Mouse (Mus musculus): ENCODE measurements around the gene Apon. TPM values are rescaled to one million over a fixed set of nuclear protein-coding genes. Genes with fewer than 3 reads are reported as not detected.
"Not testable (repeated sequence)": the region's sequence is repeated elsewhere in the genome, so short reads cannot be mapped to it uniquely, and the experiment has no call there.

Apon gene
- polyA plus RNA-seq, 1 experiment from 2014 or later: 0.24 TPM

DNA sequence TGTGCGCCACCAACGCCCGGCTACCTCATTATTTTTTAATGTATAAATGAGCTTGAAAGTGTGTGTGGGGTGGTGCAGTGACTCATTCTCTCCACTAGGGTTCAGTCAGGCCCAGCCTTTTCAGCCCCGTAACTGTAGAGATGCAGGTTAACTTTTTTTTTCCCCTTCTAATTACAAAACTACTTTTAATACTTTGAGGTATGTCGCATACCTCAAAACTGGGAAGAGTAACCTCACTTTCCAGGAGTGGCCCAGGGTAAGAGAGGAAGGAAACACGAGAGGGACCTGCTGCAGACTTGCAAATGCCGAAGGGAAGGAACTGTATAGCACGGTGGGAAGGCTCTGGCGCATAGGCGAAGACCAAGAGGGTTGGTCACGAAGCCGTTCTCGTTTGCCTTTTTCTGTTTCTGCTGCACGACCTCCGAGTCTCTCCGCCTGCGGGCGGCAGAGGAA is 41.0 kb upstream of the Apon start:
- Histone ChIP-seq H3K4me2 (ENCODE audit: low read depth, low read length) (peak overlapping the region; percentile 71), H3K4me3 (ENCODE audit: low read depth, low read length) (peak overlapping the region; percentile 37), H3K4me1 (ENCODE audit: control insufficient read depth, insufficient read depth, low read length) (peaks cover 5% of the 10 kb centered on the region), H3K9ac (ENCODE audit: low read depth, low read length) (peak overlapping the region; percentile 60), H3K9me3 (ENCODE audit: control insufficient read depth, low read length) (no peaks in the 10 kb centered on the region), H3K36me3 (ENCODE audit: control insufficient read depth, insufficient read depth, low read length) (0 out of 2 replicates have a peak, but pooled peaks cover 5% of the 10 kb centered on the region), H3K27me3 (replicated peaks; ENCODE audit: control insufficient read depth, insufficient read depth, low read length) (0 out of 2 replicates have a peak, but pooled peaks cover 5% of the 10 kb centered on the region), H3K27ac (replicated peaks; ENCODE audit: low read depth, low read length) (peak overlapping the region; percentile 33; the same call in 1 of the 2 replicates)
- ATAC-seq (ENCODE audit: low read depth): peak; percentile 53
- DNase-seq (ENCODE audit: low spot score): peak; percentile 83
- WGBS: 3% methylated on average over 18 of the region's 18 CpGs

DNA sequence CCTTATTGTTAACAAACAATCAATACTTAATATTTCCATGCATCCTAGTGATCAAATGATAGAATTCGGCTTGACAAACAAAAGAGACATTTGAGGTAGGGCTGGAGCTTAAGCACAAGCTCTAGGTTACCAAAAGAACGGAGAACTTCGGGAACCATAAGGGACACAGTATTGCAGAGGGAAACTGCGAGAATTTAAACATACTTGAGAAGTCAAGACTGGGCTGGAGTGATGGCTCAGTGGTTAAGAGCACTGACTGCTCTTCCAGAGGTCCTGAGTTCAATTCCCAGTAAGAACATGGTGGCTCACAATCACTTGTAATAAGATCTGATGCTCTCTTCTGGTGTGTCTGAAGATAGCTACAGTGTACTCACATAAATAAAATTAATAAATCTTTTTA is 39.8 kb upstream of the Apon start:
- H3K4me1 ChIP-seq (ENCODE audit: control insufficient read depth, insufficient read depth, low read length); H3K27me3 ChIP-seq (replicated peaks; ENCODE audit: control insufficient read depth, insufficient read depth, low read length); DNase-seq (ENCODE audit: low spot score); H3K9me3 ChIP-seq (ENCODE audit: control insufficient read depth, low read length); ATAC-seq (ENCODE audit: low read depth); H3K4me3 ChIP-seq (ENCODE audit: low read depth, low read length); H3K36me3 ChIP-seq (ENCODE audit: control insufficient read depth, insufficient read depth, low read length); H3K9ac ChIP-seq (ENCODE audit: low read depth, low read length); H3K4me2 ChIP-seq (ENCODE audit: low read depth, low read length); H3K27ac ChIP-seq (replicated peaks; ENCODE audit: low read depth, low read length): not testable (repeated sequence)
- 89% methylated on average over 4 of the region's 4 CpGs for WGBS

DNA sequence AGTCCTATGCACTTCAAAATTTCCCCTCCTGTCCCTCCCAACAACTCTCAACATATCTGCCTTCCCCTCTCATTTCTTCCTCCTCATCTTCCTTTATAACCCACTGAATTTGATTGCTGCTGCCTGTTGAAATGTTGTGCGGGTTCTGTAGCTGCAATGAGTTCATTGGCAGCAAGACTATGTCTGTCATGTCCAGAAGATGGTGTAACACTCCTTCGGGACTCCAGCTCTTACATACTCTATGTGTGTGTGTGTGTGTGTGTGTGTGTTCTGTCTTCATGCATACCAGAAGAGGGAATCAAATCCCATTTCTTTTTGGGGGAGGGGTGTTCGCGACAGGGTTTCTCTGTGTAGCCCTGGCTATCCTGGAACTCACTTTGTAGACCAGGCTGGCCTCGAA is 38.9 kb upstream of the Apon start:
- Histone ChIP-seq H3K4me1 (ENCODE audit: control insufficient read depth, insufficient read depth, low read length) (peaks cover 5% of the 10 kb centered on the region), H3K4me3 (ENCODE audit: low read depth, low read length) (no peak overlapping the region), H3K27me3 (replicated peaks; ENCODE audit: control insufficient read depth, insufficient read depth, low read length) (0 out of 2 replicates have a peak, but pooled peaks cover 5% of the 10 kb centered on the region), H3K36me3 (ENCODE audit: control insufficient read depth, insufficient read depth, low read length) (no peaks in the 10 kb centered on the region), H3K27ac (replicated peaks; ENCODE audit: low read depth, low read length) (no peak overlapping the region), H3K9me3 (ENCODE audit: control insufficient read depth, low read length) (no peaks in the 10 kb centered on the region), H3K4me2 (ENCODE audit: low read depth, low read length) (no peak overlapping the region), H3K9ac (ENCODE audit: low read depth, low read length) (no peak overlapping the region)
- DNase-seq (ENCODE audit: low spot score) (no peak), ATAC-seq (ENCODE audit: low read depth) (no peak)
- WGBS: 87% methylated on average over 5 of the region's 5 CpGs

DNA sequence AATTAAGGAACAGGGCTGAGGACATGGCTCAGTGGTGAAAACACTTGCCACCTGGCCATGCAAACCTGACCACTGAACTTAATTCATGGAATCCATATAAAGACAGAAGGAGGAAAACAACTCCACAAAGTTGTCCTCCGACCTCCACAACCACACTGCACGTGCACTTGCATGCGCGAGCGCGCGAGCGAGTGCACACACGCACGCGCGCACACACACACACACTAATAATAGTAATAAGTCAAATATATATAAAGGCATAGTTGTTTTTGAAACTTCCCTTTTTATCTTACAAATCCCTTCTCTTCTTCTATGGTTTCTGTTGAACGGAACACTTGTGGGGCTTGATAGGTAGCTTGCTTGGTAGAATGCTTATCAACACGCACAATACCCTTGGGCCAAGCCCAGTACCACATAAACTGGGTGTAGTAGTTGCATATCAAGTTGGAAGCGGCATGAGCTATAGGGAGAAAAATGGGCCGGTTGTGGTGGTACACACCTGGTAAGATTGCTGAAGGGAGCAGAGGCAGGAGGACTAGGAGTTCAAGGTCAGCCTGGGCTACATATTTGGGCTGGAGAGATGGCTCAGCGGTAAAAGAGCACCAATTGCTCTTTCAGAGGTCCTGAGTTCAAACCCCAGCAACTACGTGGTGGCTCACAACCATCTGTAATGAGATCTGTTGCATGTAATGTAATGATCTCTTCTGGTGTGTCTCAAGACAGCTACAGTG is 35.3 kb upstream of the Apon start:
- WGBS: 94% methylated on average over 18 of the region's 18 CpGs
- Histone ChIP-seq H3K27me3 (replicated peaks; ENCODE audit: control insufficient read depth, insufficient read depth, low read length) (0 out of 2 replicates have a peak, but pooled peaks cover 3% of the 10 kb centered on the region), H3K9me3 (ENCODE audit: control insufficient read depth, low read length) (no peaks in the 10 kb centered on the region), H3K4me2 (ENCODE audit: low read depth, low read length) (no peak overlapping the region), H3K9ac (ENCODE audit: low read depth, low read length) (no peak overlapping the region), H3K4me1 (ENCODE audit: control insufficient read depth, insufficient read depth, low read length) (no peaks in the 10 kb centered on the region), H3K4me3 (ENCODE audit: low read depth, low read length) (no peak overlapping the region), H3K27ac (replicated peaks; ENCODE audit: low read depth, low read length) (no peak overlapping the region), H3K36me3 (ENCODE audit: control insufficient read depth, insufficient read depth, low read length) (no peaks in the 10 kb centered on the region)
- DNase-seq (ENCODE audit: low spot score) (no peak), ATAC-seq (ENCODE audit: low read depth) (no peak)

DNA sequence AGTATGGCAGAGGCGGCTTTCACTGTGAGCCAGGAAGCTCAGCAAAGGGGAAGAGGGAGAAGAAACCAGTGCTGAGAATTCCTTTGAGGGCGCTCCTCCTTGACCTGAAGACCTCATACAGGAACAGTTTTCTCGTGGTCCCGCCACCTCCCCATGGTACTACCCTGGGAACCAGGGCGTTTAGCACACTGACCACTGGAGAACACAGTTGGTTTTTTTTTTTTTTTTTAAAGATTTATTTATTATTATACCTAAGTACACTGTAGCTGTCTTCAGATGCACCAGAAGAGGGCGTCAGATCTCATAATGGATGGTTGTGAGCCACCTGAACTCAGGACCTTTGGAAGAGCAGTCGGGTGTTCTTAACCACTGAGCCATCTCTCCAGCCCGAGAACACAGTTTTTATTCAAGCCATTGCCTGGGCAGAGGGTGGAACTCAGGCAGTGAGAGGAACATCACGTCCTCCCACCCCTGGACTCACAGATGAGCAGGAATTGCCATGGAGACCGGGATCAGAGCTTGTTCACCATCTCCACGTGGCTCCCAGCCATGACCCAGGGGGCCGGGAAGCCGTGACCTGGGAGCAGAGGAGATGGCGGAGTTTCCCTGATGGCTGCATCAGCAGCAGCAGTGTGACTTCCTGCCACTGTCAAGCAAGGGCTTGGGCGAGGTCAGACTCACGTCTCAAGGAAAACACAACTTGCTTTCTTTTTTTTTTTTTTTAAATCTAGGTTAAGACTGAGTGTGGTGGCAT is 32.2 kb upstream of the Apon start:
- H3K27ac ChIP-seq (replicated peaks; ENCODE audit: low read depth, low read length): no peak overlapping the region
- 46% methylated on average over 16 of the region's 16 CpGs for WGBS
- H3K36me3 ChIP-seq (ENCODE audit: control insufficient read depth, insufficient read depth, low read length): no peaks in the 10 kb centered on the region
- DNase-seq (ENCODE audit: low spot score): no peak
- ATAC-seq (ENCODE audit: low read depth): no peak
- peaks cover 8% of the 10 kb centered on the region for H3K4me1 ChIP-seq (ENCODE audit: control insufficient read depth, insufficient read depth, low read length)
- no peaks in the 10 kb centered on the region for H3K27me3 ChIP-seq (replicated peaks; ENCODE audit: control insufficient read depth, insufficient read depth, low read length)
- no peaks in the 10 kb centered on the region for H3K9me3 ChIP-seq (ENCODE audit: control insufficient read depth, low read length)
- no peak overlapping the region for H3K9ac ChIP-seq (ENCODE audit: low read depth, low read length)
- no peak overlapping the region for H3K4me2 ChIP-seq (ENCODE audit: low read depth, low read length)
- no peak overlapping the region for H3K4me3 ChIP-seq (ENCODE audit: low read depth, low read length)

DNA sequence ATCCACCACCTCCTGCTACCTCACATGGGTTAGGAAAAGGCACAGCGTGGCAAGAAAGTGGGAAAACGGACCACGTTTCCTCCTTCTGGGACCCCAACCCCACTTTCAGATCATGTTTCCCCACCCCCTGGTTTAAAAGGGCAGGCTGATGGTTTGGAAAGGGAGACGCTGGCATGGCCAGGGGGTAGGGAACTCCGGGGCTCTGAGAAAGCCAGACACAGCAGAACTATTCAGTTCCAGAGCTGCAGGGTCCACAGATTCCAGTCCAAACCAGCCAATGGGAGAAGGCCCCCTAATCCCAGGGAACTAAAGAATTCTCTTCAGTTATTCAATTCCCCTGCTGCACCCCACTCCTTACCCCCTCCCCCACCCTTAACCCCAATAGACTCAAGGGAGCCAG is 28.8 kb upstream of the Apon start:
- H3K9ac ChIP-seq (ENCODE audit: low read depth, low read length): 0 out of 2 replicates have a peak overlapping the region, but pooled peaks have one; percentile 40
- WGBS: 28% methylated on average over 5 of the region's 5 CpGs
- no peaks in the 10 kb centered on the region for H3K27me3 ChIP-seq (replicated peaks; ENCODE audit: control insufficient read depth, insufficient read depth, low read length)
- peak overlapping the region; percentile 50 for H3K27ac ChIP-seq (replicated peaks; ENCODE audit: low read depth, low read length)
- H3K4me2 ChIP-seq (ENCODE audit: low read depth, low read length): 0 out of 2 replicates have a peak overlapping the region, but pooled peaks have one; percentile 3
- DNase-seq (ENCODE audit: low spot score) (no peak), ATAC-seq (ENCODE audit: low read depth) (peak; percentile 62; the same call in 1 of the 2 replicates)
- H3K4me3 ChIP-seq (ENCODE audit: low read depth, low read length): no peak overlapping the region
- H3K9me3 ChIP-seq (ENCODE audit: control insufficient read depth, low read length): no peaks in the 10 kb centered on the region
- H3K4me1 ChIP-seq (ENCODE audit: control insufficient read depth, insufficient read depth, low read length): peaks cover 8% of the 10 kb centered on the region
- H3K36me3 ChIP-seq (ENCODE audit: control insufficient read depth, insufficient read depth, low read length): no peaks in the 10 kb centered on the region

DNA sequence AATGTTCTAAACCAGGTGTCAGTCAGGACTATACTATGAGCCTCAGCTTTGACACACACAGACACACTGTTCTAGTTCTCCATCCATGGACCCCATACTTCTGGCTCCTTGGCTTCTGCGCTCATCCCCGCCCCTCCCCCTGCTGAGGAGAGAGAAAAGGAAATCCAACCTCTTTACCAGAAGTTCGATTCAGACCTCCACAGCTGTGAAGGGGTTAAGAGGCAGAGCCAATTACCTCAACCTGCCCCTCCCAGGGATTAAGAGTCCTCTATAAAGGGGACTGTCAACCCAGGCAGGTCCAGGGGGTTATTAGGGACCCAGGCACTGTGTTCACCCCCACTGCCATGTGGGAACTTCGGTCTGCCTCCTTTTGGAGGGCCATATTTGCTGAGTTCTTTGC is 28.4 kb upstream of the Apon start, which contains the start of gene Mip:
Gene Mip, plus strand, starts transcription at position 301 of the 400 bp plus-strand sequence.
- Histone ChIP-seq H3K36me3 (ENCODE audit: control insufficient read depth, insufficient read depth, low read length) (no peaks in the 10 kb centered on the region), H3K27me3 (replicated peaks; ENCODE audit: control insufficient read depth, insufficient read depth, low read length) (no peaks in the 10 kb centered on the region), H3K9ac (ENCODE audit: low read depth, low read length) (0 out of 2 replicates have a peak within 1 kb of the TSS, but pooled peaks have one; percentile 40), H3K4me3 (ENCODE audit: low read depth, low read length) (no peak within 1 kb of the TSS), H3K4me2 (ENCODE audit: low read depth, low read length) (0 out of 2 replicates have a peak within 1 kb of the TSS, but pooled peaks have one; percentile 3), H3K9me3 (ENCODE audit: control insufficient read depth, low read length) (no peaks in the 10 kb centered on the region), H3K27ac (replicated peaks; ENCODE audit: low read depth, low read length) (peak within 1 kb of the TSS; percentile 50), H3K4me1 (ENCODE audit: control insufficient read depth, insufficient read depth, low read length) (peaks cover 8% of the 10 kb centered on the region)
- ATAC-seq (ENCODE audit: low read depth) (peak; percentile 34; the same call in 1 of the 2 replicates), DNase-seq (ENCODE audit: low spot score) (no peak)
- WGBS: 50% methylated on average over 4 of the region's 4 CpGs

DNA sequence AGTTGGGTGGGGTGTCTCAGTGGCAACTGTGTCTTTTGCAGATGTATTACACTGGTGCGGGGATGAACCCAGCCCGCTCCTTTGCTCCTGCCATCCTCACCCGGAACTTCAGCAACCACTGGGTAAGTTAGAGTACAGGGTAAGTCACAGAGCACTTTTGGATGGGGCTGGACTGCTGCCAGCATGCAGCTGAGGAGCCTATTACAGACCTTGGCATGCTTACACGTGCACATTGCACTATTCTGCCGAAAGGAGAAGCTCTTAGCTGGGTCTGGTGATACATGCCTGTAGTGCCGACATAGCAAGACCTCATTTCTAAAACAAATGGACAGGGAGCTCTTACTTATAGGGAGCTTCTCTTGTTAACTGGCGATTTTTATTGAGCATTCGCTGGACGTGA is 26.3 kb upstream of the Apon start:
- WGBS: 77% methylated on average over 9 of the region's 9 CpGs
- H3K4me1 ChIP-seq (ENCODE audit: control insufficient read depth, insufficient read depth, low read length): peaks cover 13% of the 10 kb centered on the region
- H3K27me3 ChIP-seq (replicated peaks; ENCODE audit: control insufficient read depth, insufficient read depth, low read length): no peaks in the 10 kb centered on the region
- H3K9ac ChIP-seq (ENCODE audit: low read depth, low read length): no peak overlapping the region
- no peak overlapping the region for H3K27ac ChIP-seq (replicated peaks; ENCODE audit: low read depth, low read length)
- no peak overlapping the region for H3K4me3 ChIP-seq (ENCODE audit: low read depth, low read length)
- no peak overlapping the region for H3K4me2 ChIP-seq (ENCODE audit: low read depth, low read length)
- no peak for DNase-seq (ENCODE audit: low spot score)
- no peak for ATAC-seq (ENCODE audit: low read depth)
- H3K36me3 ChIP-seq (ENCODE audit: control insufficient read depth, insufficient read depth, low read length): no peaks in the 10 kb centered on the region
- H3K9me3 ChIP-seq (ENCODE audit: control insufficient read depth, low read length): no peaks in the 10 kb centered on the region
